Mouse (Mus musculus): ENCODE measurements around the gene Bglap3. TPM values are rescaled to one million over a fixed set of nuclear protein-coding genes. Genes with fewer than 3 reads are reported as not detected.
"Not testable (repeated sequence)": the region's sequence is repeated elsewhere in the genome, so short reads cannot be mapped to it uniquely, and the experiment has no call there.

The Bglap3 gene
- polyA plus RNA-seq (2015; fragmentation: Nextera tagmentation; extraction: Ambion mirVana), result not detected in 2 replicates

GRCm38 (mm10) chr3:88372643-88373042 is at the start of gene Bglap3:
Bglap3 (minus strand) TSS chr3:88372743.
- H3K4me3 ChIP-seq; H3K9ac ChIP-seq; ATAC-seq; H3K4me1 ChIP-seq; H3K27me3 ChIP-seq; H3K4me2 ChIP-seq; H3K36me3 ChIP-seq (ENCODE audit: poor library complexity, severe bottlenecking); H3K9me3 ChIP-seq (replicated peaks); H3K27ac ChIP-seq: not testable (repeated sequence)
- WGBS, result 95% methylated on average over 9 of the region's 9 CpGs

DNA sequence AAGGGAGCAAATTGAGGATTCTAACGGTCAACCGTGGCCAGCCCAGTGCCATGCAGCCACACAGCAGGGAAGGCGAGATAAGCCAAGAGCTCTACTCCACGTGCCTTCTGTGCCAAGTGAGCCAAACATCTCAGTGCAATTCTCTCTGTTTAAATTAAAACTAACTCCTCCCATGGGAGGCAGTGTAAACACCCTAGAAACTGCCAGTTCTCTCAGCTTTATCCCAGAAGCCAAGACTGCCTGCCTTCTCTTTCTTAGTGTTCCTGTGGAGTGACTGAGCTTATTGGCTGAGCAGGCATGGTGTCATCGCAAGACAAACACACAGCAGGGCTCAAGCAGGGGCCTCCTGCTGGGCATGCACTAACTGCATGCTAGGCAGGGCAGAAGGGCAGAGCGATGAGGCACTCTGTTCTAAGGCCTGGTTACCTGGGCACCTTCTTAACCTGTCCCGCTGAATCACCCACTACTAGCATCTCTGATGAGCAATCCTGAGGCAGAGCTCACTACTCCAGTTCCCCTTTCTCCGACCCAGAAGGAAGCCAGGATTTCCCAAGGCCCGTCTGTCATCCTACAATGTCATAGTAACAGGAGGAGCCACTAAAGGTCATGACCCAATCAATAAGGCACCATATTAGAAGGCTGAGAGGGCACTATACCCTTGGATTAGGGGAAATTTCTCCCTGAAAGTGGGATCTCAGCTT is 49.6 kb upstream of the Bglap3 start:
- no peaks in the 10 kb centered on the region for H3K27me3 ChIP-seq
- H3K4me3 ChIP-seq, result no peak overlapping the region
- H3K36me3 ChIP-seq (ENCODE audit: poor library complexity, severe bottlenecking), result peaks cover 44% of the 10 kb centered on the region
- H3K9ac ChIP-seq, result no peak overlapping the region
- 41% methylated on average over 9 of the region's 9 CpGs for WGBS
- 0 out of 2 replicates have a peak overlapping the region, but pooled peaks have one; percentile 4 for H3K4me2 ChIP-seq
- ATAC-seq, result no peak
- H3K4me1 ChIP-seq, result peaks cover 26% of the 10 kb centered on the region
- H3K9me3 ChIP-seq (replicated peaks), result no peaks in the 10 kb centered on the region
- no peak overlapping the region for H3K27ac ChIP-seq

GRCm38 (mm10) chr3:88420771-88421170 is 48.2 kb upstream of the Bglap3 start:
- H3K4me2 ChIP-seq, result no peak overlapping the region
- 95% methylated on average over 19 of the region's 19 CpGs for WGBS
- H3K27me3 ChIP-seq, result no peaks in the 10 kb centered on the region
- H3K36me3 ChIP-seq (ENCODE audit: poor library complexity, severe bottlenecking), result peaks cover 58% of the 10 kb centered on the region
- no peak overlapping the region for H3K27ac ChIP-seq
- H3K4me1 ChIP-seq, result peaks cover 26% of the 10 kb centered on the region
- no peak overlapping the region for H3K4me3 ChIP-seq
- no peak overlapping the region for H3K9ac ChIP-seq
- no peak for ATAC-seq
- H3K9me3 ChIP-seq (replicated peaks), result no peaks in the 10 kb centered on the region

- no peak for ATAC-seq
- 87% methylated on average over 6 of the region's 6 CpGs for WGBS
- Histone ChIP-seq H3K9ac (no peak overlapping the region), H3K4me3 (no peak overlapping the region), H3K4me2 (no peak overlapping the region), H3K36me3 (ENCODE audit: poor library complexity, severe bottlenecking) (peaks cover 85% of the 10 kb centered on the region), H3K27me3 (no peaks in the 10 kb centered on the region), H3K27ac (no peak overlapping the region), H3K4me1 (peaks cover 11% of the 10 kb centered on the region; the same call in 1 of the 2 replicates), H3K9me3 (replicated peaks) (no peaks in the 10 kb centered on the region)
Observed at GRCm38 (mm10) chr3:88418016-88418415, 45.5 kb upstream of the Bglap3 start.

GRCm38 (mm10) chr3:88415668-88416067 is 43.1 kb upstream of the Bglap3 start:
- H3K27ac ChIP-seq, result no peak overlapping the region
- peaks cover 93% of the 10 kb centered on the region for H3K36me3 ChIP-seq (ENCODE audit: poor library complexity, severe bottlenecking)
- H3K4me3 ChIP-seq, result no peak overlapping the region
- H3K4me2 ChIP-seq, result no peak overlapping the region
- peak overlapping the region; percentile 32; the same call in 1 of the 2 replicates for H3K9ac ChIP-seq
- H3K9me3 ChIP-seq (replicated peaks), result no peaks in the 10 kb centered on the region
- no peak for ATAC-seq
- H3K4me1 ChIP-seq, result peaks cover 3% of the 10 kb centered on the region
- WGBS, result 93% methylated on average over 4 of the region's 4 CpGs
- H3K27me3 ChIP-seq, result no peaks in the 10 kb centered on the region

- H3K36me3 ChIP-seq (ENCODE audit: poor library complexity, severe bottlenecking), result peaks cover 63% of the 10 kb centered on the region
- WGBS, result 87% methylated on average over 11 of the region's 11 CpGs
Observed at GRCm38 (mm10) chr3:88412636-88413035, 40.1 kb upstream of the Bglap3 start.

GRCm38 (mm10) chr3:88411681-88412080 is 39.1 kb upstream of the Bglap3 start:
- H3K9ac ChIP-seq, result no peak overlapping the region
- H3K36me3 ChIP-seq (ENCODE audit: poor library complexity, severe bottlenecking), result peaks cover 55% of the 10 kb centered on the region
- no peaks in the 10 kb centered on the region for H3K9me3 ChIP-seq (replicated peaks)
- 93% methylated on average over 4 of the region's 4 CpGs for WGBS
- no peaks in the 10 kb centered on the region for H3K27me3 ChIP-seq
- no peak overlapping the region for H3K4me2 ChIP-seq
- H3K27ac ChIP-seq, result no peak overlapping the region
- H3K4me3 ChIP-seq, result no peak overlapping the region
- H3K4me1 ChIP-seq, result peaks cover 30% of the 10 kb centered on the region
- no peak for ATAC-seq

More at GRCm38 (mm10) chr3:88412636-88413035, 40.1 kb upstream of the Bglap3 start:
- Histone ChIP-seq H3K27me3 (no peaks in the 10 kb centered on the region), H3K4me3 (no peak overlapping the region), H3K9ac (no peak overlapping the region), H3K27ac (no peak overlapping the region), H3K9me3 (replicated peaks) (no peaks in the 10 kb centered on the region), H3K4me2 (no peak overlapping the region), H3K4me1 (peaks cover 25% of the 10 kb centered on the region)
- ATAC-seq, result no peak

DNA sequence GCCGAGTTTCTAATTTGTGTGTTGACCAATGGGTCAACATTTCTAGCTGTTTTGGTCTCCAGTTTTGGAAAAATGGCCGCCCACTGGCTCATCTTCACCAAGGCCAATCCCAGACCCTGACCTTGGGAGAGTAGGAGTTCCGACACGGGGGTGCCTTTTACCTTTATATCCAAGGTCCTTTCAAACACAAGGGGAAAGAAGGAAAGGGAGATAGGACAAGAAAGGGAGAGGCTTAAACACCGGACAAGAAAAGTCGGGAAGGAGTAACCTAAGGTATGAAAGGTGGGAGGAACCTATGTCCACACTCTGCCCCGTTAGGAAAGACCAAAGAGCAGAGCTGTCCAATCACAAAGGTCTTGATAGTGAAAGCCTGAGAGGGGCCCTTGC is 38.1 kb upstream of the Bglap3 start:
- H3K27ac ChIP-seq, result peak overlapping the region; percentile 61
- H3K9ac ChIP-seq, result peak overlapping the region; percentile 93
- H3K4me2 ChIP-seq, result peak overlapping the region; percentile 65
- no peak for ATAC-seq
- peaks cover 44% of the 10 kb centered on the region for H3K36me3 ChIP-seq (ENCODE audit: poor library complexity, severe bottlenecking)
- no peaks in the 10 kb centered on the region for H3K27me3 ChIP-seq
- no peaks in the 10 kb centered on the region for H3K9me3 ChIP-seq (replicated peaks)
- H3K4me3 ChIP-seq, result peak overlapping the region; percentile 71
- 25% methylated on average over 7 of the region's 7 CpGs for WGBS
- peaks cover 30% of the 10 kb centered on the region for H3K4me1 ChIP-seq

GRCm38 (mm10) chr3:88409741-88410644 is 37.5 kb upstream of the Bglap3 start, which contains the start of gene Pmf1:
Pmf1 (minus strand) TSS chr3:88410331.
- Histone ChIP-seq H3K27ac (peak within 1 kb of the TSS; percentile 92), H3K36me3 (ENCODE audit: poor library complexity, severe bottlenecking) (peaks cover 38% of the 10 kb centered on the region), H3K27me3 (no peaks in the 10 kb centered on the region), H3K4me3 (peak within 1 kb of the TSS; percentile 71), H3K9me3 (replicated peaks) (no peaks in the 10 kb centered on the region), H3K9ac (peak within 1 kb of the TSS; percentile 93), H3K4me1 (peaks cover 30% of the 10 kb centered on the region), H3K4me2 (peak within 1 kb of the TSS; percentile 65)
- ATAC-seq, result peak; percentile 94
- WGBS, result under 1% methylated on average over 54 of the region's 54 CpGs

DNA sequence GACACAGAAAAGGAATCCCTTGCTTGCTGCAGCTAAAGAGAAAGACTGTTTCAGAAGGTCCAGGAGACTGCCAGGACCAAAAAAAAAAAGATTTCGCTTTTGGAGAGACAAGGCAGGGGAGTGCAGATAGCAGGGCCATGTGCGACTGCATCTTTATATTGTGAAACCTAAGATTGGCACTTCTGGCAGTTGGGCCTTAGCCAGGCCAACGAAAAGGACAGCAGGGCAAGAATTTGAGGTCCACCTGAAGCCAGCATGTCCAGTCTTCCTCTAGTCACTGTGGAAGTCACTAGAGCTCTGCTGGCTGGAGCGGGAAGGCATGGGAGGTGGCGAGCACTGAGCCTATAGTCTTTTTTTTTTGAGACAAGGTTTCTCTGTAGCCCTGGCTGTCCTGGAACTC is 36.4 kb upstream of the Bglap3 start:
- Histone ChIP-seq H3K4me1 (peaks cover 30% of the 10 kb centered on the region), H3K4me3 (peak overlapping the region; percentile 71), H3K9ac (peak overlapping the region; percentile 93), H3K27ac (no peak overlapping the region), H3K27me3 (no peaks in the 10 kb centered on the region), H3K9me3 (replicated peaks) (no peaks in the 10 kb centered on the region), H3K4me2 (peak overlapping the region; percentile 65), H3K36me3 (ENCODE audit: poor library complexity, severe bottlenecking) (peaks cover 28% of the 10 kb centered on the region)
- ATAC-seq, result no peak
- 60% methylated on average over 5 of the region's 5 CpGs for WGBS

DNA sequence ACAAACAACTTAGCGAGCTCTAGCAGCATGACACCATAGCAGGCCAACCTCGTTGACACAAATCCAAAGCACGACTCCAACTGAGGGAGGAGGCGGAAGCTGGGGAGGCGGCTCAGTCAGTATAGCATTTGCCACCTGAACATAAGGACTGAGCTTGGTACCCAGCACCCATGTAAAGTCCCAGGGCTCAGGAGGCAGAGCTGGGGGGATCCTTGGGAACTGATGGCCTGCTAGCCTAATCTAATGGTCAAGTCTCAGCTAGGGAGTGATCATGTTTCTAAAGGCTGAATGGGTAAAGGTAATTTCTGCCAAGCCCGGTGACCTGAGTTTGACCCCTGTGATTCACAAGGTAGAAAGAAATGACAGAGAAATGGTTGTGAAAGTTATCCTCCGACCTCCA is 35.0 kb upstream of the Bglap3 start:
- no peak for ATAC-seq
- 57% methylated on average over 7 of the region's 7 CpGs for WGBS
- H3K9ac ChIP-seq, result no peak overlapping the region

DNA sequence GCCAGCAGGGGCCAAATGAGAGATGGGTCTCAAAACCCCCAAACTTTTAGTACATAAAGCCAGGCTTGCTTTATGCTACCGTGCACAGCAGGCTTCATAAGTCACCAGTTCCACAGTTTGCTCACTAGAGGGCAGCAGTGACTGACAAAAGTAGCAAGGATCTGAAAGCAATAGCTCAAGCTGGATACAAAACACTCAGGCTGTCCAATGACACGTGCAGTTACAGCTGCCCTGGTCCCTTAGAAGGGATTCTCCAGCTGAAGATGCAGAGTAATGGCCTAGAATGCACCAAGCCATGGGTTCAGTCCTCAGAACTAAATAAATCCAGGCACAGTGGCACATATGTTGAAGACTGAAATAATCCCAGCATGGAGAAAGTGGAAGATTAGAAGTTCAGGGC is 34.5 kb upstream of the Bglap3 start:
- no peak overlapping the region for H3K4me3 ChIP-seq
- no peak overlapping the region for H3K9ac ChIP-seq
- no peak overlapping the region for H3K4me2 ChIP-seq
- no peaks in the 10 kb centered on the region for H3K27me3 ChIP-seq
- H3K9me3 ChIP-seq (replicated peaks), result no peaks in the 10 kb centered on the region
- no peak overlapping the region for H3K27ac ChIP-seq
- peaks cover 30% of the 10 kb centered on the region for H3K4me1 ChIP-seq
- ATAC-seq, result peak; percentile 16; the same call in 1 of the 2 replicates
- peaks cover 25% of the 10 kb centered on the region for H3K36me3 ChIP-seq (ENCODE audit: poor library complexity, severe bottlenecking)
- 0% methylated on average over 2 of the region's 2 CpGs for WGBS

More for the DNA sequence above, 35.0 kb upstream of the Bglap3 start:
- H3K4me2 ChIP-seq, result no peak overlapping the region
- no peak overlapping the region for H3K4me3 ChIP-seq
- H3K27ac ChIP-seq, result no peak overlapping the region
- H3K9me3 ChIP-seq (replicated peaks), result no peaks in the 10 kb centered on the region
- no peaks in the 10 kb centered on the region for H3K27me3 ChIP-seq
- H3K36me3 ChIP-seq (ENCODE audit: poor library complexity, severe bottlenecking), result peaks cover 26% of the 10 kb centered on the region
- H3K4me1 ChIP-seq, result peaks cover 30% of the 10 kb centered on the region

All from forebrain, embryonic 13.5 days (tissue).